Mouse (Mus musculus) left cerebral cortex, adult 18-20 months (tissue): ENCODE data around the gene Sp8. TPM values are rescaled to one million over a fixed set of nuclear protein-coding genes. Genes with fewer than 3 reads are reported as not detected.

ENCODE experiments used
- DNase-seq, 2 experiments: peaks; one replicate each; pipeline ENCODE4 v3.0.0; 2021 to 2022; ENCODE audit warnings: low spot score in 2 of 2, mixed read lengths in 1 of 2
- long read RNA-seq, 2 experiments: library from polyadenylated mRNA; stranded (forward); transcript quantifications; one replicate each; pipeline ENCODE4 v2.0.0; 2021
- total RNA-seq, 2 experiments: library from RNA; stranded (reverse); gene quantifications; 2 replicates each; pipeline ENCODE4 v1.2.3; 2021

Sp8 gene
- total RNA-seq: 1 to 10 TPM; 1.7 to 1.9 TPM
- long read RNA-seq, experiment 1: 0 reads
- long read RNA-seq, experiment 2: 0 reads

DNA sequence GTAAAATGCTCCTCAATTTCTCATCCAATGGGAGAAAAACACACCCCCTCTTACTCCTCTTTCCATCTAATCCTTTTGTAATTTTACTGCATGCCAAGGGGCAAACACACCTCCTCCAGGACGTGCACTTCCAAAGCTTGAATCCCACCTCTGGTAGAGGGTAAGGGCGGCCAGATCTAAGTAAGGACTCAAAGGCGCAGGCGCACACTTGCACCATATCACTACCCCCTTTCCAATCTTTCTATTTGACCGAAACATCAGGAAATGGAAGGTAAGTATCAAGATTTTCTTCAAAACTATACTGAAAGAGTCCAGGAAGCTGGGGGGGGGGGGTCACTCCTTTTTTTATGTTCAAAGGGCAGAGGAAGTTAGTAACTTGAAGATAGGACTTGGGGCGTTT, at the start of gene Sp8:
Gene Sp8 (plus strand): TSS at position 109 of the 400 bp plus-strand sequence.
- DNase-seq: no peak

DNA sequence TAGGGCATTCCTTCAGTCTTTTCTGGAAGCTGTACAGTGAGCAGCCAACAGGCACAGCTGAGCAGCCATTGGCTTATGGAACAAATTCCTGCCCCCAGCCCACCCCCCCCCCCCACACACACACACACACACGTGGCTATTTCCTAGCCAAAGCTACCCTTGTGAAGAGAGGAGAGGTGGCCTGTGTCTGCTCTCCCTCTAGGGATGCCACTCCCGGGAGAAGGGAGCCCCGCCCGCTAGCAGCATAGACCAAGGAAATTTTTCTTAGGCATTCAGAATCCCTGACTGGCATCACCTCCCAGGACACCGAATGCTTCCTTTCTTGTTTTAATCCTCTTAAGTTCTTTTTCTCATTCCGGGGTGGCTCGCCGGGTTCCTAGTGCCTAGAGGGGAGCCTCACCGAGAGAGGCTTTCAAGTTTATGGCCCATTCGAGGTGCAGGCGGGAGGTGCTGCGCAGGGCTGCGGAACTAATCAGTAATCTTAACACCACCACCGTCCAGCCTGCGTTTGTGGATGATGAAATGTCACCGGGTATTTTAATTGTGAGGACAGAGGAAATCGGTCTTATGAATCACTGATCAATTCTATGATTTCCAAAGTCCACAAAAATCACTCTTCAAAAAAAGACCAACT, 34.7 kb upstream of the Sp8 start:
- DNase-seq: no peak

DNA sequence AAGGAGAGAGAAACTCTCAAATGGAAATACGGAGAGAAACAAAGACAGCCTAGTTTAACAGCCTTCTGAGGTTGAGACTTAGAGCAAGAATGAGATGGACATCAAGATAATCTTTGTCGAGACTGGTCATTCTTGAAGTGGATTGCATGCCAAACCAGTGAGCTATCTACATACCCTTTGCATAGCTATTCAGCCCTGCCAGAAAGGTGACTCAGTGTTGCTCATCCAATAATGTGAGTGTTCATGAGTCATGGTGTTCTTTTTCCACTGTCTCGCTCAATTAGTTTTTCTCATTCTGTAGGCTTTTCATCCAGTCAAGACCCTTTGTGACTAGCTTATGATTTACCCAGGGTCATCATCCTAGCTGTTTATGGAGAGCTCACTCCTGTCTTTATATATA, 31.6 kb upstream of the Sp8 start:
- DNase-seq: no peak

DNA sequence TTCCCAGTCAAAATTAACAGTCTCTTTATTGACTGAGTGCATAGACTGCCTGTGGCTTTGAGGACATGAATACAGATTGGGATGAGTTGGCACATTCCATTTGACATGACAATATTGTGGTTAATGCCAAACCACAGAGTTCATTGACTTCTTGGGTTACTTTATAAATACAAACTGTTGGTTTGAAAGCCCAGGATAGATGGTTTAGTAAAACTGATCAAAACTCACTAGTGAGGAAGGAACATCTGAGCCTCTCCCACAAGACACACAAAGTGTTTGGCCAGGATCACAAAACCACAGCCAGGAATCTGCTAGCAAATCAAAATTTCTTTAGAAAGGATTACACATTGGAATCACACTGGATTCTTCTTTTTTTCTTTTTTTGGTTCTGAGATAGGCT, 30.0 kb upstream of the Sp8 start:
- no peak for DNase-seq

DNA sequence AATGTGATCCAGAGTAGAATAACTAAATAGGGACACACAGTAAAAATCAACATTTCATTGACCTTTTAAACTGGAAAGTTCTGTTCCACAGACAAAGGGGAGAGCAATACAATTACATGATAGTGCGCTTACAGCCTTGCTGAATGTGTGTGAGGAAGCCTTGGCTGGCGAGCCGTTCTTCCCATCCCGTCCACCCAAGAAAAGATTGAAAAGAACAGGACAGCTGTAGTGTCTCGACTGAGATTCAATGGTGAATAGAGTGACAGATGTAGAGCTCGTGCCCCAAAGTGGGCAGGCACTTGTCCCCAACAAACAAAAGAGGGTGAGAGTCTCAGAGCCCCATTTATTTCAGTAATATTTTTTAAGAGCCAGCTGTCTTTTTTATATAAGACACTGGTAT, 16.2 kb upstream of the Sp8 start:
- no peak for DNase-seq

DNA sequence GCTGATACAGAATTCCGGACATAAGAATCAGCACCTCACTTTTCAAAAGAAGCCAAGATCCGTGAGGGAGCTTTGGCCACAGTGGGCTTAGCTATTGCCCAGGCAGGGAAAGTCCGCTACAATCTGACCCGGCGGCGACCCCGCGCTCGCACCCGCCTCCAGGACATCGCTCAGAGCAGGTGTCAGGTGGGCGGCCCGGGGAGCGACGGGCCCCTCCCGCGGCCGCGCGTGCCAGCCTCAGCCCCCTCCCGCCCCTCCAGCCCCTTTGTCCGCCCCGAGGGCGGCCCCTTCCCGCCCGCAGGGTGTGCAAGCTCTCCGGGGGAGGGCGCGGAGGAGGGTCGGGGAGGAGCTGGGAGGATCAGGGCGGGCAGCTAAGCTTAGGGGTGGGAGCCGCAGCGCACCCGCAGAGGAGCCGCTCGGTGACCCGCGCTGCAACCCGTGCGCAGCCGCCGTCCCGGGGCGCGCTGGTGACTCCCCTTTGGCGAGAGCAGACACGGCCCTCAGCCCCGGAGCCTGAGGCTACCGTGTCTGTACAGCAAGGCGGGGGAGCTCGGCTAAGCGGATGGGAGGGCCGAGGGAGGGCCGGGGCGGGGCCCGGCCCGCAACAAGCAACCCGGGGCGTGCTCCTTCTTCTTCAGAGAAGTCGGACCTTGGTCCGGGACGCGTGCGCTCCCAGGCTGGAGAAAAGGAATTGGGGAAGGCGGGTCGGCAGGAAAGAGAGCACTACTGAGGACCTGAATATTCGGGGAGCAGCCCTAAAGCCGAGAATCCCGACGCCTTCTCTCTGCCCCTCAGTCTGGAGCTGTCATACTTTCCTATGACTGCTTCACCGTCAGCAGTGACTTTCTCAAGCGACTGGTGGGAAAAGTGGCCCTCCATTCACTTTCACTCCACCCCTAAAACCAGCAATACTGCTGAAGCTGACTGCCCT, 9.5 kb upstream of the Sp8 start:
- DNase-seq: no peak

DNA sequence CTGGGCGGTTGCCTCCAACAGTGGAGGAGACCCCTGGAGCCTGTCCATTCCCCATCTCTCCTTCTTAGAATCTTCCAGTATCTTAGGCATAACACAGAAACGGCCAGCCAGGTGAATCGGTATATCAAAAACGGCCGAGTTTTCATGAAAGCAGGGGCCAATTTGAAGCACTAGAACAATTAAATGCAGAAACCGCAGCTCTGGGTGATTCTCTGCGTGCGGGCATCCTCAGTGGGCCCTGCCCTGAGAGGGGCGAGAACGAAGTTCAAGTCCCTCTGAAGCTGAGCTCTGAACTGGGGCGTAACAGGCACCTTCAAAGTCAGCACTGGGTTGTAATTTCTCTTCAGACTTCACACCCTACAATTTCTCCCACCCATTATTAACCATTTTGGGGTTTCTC, 8.8 kb upstream of the Sp8 start:
- DNase-seq: no peak

DNA sequence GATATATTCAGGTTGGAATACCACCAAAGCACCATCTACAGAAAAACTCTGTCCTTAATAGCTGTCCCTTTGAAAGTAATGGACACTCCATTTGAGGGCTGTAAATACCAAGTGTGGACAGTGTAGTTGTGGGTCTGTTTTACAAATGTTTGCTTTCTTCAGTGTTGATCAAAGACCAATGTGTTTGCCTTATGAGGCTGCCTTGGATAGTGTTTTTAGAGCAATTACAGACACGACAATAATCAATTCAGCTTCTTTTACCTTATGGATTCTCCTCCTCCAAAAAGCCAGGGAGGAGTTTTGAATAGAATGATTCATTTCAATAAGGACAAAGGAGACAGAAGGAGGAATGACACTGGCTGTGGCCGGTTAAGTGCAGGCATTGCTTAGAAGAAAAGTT, 7.9 kb upstream of the Sp8 start:
- DNase-seq: no peak

DNA sequence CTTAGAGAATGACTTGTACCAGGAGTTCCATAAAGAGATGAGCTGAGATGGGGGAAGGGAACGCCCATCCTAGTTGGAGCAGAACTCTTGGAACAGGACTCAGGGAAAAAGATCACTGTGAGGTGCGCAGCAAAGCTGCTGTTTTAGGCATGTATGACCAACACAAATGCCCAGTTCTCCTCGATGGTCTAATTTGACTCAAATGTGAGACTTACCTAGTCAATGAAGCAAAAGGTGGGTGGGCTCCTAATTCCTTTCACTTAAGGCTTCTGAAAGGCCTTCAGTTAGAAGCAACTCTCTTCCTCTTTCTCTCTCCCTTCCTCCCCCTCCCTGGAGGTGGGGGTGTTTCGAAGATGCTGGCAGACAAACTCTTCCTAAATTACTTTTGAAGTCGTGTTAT, 6.7 kb upstream of the Sp8 start:
- DNase-seq: no peak

DNA sequence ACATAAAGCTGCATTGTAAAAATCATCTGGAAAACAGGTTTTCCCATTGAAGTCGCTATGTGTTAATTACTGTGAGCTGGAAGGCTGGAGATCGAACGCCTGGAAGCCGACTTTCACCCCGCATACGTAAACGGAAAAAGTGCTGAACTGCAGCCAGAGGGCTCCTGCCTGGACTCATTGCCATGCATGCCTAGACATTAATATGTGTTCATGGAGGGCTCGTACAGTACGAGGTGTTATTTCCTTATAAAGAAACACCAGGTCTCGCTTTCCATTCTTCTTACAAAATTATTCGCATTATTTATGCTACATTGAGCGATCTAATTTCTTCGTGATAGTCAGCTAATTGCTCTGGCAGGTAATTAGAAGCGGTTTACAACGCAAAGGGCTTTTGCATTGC, 5.8 kb upstream of the Sp8 start:
- DNase-seq: no peak

DNA sequence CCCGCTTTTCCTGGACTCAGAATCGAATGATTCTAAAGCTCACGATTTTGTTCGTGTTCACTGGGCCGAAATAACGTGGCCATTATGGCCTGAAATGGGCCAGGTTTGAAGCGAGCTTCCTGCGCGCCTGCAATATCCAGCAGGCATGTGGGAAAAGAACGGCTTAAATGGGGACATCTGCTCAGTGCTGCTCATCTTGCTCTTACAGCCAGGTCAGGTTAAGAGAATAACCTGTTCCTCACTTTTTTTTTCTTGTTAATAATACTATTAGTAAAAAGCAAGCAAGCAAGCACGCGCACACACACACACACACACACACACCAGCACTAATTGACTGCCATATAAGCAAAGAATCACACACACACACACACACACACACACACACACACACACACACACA, 5.3 kb upstream of the Sp8 start:
- no peak for DNase-seq

DNA sequence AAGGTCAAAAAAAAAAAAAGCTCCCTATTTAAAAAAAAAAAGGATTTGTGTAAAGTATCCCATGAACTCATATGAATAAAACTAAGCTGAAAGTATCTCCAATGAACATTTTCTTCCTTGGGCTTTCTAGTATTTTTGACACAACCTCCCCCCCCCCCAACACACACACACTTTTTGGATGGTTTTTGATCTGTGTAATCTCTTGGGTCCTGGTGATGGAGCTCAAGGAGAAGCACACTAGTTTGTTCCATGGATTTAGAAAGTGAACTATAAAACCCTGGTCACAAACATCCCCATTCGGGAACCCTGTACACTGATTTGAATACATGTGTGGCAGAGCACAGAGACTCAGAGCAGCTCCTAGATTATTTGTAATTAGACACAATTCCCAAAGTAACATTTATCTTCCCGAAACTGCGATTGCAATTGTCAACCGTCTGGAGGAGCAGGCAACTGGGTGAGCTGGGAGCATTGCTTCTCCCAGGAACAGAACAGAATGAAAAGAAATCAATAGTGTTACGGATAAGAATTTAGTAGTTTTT, 4.7 kb upstream of the Sp8 start:
- DNase-seq: no peak

DNA sequence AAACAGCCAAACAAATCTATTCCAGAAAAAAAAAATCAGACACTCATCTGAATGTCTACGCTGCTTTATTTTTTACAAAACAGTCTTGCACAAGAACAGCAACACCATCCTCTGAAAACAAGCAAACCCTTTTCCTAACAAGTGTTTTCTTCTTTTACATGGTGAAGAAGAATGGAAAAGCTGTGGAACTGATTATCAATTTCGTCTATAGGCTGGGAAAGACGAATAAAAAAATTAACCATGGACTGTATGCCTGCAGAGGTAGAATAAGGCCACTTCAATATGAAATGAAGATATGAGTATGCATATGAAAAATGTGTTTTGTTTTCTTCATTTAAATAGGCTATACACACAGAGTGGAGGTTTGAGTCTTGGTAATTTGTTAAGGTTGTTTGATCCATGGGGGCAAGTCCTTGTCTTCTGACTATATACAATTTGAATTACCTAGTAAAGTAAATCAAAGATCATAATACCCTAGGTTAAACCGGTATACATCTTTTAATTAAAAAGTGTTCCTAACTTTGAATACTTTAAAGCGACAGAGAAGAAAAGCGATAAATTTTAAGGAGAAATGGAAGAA, 4.1 kb upstream of the Sp8 start:
- no peak for DNase-seq

DNA sequence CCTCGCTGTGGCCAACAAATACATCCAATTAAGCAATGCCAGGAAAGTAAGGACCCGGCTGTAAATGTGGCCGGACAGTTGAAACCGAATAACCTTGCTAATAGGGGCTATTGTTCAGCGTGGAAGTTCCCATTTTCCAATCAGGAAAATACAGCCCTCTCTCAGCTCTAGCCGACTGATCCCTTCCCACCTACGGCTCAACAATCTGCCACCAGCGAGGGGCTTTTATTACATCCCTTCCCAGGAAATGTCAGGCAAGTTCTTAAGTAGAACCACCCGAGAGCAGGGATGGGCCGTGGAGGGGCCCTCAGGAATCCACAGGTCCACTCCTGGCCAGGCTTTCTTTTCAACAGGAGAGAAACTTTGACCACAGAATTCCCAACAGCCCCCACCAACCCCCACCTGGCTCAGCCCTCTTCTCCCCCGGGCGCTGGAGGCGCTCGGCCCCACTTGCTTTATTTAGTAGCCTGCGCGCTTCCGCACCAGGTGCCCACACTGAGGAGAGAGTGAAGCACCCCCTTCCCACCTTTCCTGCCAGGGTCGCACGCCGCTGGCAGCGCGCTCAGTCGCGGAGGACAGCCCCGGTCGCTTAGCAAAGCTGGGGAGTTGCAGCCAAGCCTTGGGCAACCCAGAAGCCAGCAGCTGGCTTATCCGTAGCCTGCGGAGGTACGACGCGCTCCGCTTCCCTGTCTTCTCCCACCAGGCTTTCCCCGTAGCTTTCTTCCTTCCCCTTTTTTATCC, 3.3 kb upstream of the Sp8 start:
- no peak for DNase-seq

DNA sequence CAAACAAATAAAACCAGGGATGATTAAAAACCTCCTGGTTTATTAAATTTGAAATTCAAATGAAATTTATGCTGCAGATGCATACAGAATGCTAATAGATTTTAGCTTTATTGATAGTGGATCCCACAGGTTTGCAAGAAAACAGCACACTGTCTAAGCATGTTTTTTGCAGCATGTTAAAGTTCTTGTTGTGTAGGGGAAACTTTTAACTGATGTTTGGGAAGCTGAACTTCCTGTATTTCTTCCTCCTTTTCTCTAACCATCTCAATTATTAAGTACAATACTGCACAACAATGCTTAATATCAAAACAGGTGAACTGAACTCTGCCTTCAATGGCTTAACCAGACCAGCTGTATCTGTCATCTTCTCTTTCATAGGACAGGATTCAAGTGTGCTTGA, 2.0 kb upstream of the Sp8 start:
- DNase-seq: no peak

DNA sequence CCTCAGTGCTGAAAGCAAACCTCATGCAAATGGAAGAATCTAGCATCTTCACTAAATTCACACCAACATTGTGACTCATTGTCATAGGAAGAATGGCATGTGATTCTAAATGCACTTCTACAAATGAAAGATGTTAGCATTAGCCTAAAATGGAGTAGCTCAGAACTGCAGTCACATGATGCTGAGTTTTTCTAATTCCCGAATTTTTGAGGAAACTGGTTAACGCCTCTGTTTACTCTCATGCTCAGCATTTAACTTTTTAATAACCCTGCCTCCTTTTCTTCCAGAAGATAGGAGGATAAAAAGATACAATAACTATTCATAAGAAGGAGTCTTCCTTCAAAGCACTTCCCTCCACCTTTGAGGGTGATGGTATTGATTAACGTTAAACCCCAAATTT, 1.3 kb upstream of the Sp8 start:
- no peak for DNase-seq

DNA sequence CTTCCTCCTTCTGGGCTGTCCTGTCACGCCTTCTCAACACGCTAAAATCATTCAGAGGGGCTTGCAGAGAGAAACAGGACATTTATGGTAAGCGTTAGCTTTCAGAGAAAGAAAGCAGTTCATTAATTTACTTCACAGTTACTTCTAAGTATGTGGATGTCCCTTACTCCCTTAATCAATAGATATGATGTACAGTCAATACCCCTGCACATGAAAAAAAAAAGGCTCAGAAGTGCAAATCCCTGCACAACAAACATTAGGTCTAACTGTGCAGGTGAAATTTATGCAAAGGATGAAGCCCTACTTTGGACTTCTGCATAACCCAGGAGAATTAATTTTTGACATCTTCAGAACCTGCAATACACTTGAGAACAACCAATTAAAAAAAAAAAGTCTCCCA, 778 bp upstream of the Sp8 start:
- DNase-seq: no peak

DNA sequence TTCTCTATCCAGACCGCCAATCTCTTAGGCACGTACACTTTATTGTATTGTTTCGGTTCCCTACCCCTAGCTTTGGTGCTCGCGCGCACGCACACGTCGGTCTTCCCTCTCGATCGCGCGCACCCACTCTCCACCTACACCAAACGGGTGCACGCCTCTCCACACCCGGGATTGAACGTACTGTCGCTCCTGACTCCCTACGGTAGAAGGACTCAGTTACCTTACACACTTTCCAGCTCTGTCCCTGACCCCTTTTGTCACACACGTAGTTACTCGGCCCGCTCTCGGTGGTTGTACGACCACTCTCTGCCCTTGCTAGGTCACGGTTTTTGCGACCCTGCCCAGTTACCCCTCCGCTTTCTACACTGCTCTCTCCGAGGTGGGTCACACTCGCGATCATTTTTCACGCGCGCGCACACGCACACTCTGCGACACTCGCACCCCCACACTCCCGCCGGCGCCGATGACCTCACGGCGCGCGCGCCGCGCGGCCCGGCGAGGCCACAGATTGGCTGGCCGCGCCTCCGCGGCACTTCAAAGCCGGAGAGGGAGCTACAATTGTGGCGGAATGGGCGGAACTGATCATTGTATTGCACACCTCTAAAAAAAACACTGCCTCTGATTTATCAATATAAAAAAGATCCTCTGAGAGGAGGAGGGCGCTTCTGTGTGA, 656 bp downstream of the Sp8 start:
- no peak for DNase-seq

DNA sequence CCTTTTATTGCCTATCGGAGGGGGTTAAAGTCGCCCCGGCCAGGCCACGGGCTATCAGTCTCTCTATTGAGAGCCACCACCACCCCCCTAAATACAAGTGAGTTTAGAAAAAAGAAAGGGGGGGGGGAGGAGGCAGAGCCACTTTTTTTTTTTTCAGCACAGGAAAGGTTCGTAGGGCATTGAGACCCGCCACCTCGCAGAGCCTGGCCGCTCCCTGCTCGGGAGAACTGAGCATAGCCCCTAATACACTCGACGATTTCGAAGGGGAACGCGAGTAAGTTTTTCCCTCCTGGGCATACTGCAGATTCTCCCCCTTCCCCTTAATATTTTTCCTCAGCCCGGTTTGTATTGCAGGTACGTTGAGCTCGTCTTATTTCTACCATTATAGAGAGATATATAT, 1.3 kb downstream of the Sp8 start:
- DNase-seq: no peak

DNA sequence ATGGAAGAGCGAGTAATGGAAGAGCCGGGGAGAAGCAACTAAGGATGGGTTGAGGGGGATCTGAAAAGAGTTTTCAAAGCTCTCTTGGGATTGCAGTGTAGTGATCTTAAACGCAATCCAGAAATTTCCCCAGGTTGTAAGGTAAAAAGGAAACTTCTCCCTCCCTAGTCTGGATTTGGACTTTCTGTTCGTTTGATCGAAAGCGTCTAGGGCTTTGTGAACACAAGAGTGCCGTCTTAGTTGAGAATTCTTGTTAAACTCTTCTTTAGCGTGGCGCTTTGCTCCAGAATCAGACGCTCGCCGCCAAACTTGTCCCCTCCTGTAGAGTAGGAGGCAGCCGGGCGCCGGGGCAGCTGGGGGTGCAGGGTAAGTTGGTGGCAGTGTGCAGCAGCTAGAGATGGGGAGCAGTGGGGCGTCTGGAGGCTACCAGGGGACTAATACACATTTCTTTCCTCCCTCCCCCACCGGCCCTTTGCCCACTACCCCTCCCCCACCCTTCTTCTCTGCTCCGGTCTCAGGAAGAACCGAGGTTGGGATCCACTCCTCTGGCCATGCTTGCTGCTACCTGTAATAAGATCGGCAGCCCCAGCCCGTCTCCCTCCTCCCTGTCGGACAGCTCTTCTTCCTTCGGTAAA, 1.8 kb downstream of the Sp8 start:
- no peak for DNase-seq
